Mouse (Mus musculus) kidney, adult 2 months (tissue): ENCODE data around the gene Gm14399.
"Not testable (repeated sequence)": the region's sequence is repeated elsewhere in the genome, so short reads cannot be mapped to it uniquely, and the experiment has no call there.

Experiments
- CTCF ChIP-seq: fragments of 200-500 bp; conservative IDR thresholded peaks from 2 replicates; pipeline ENCODE4 v1.5.1; 2011; ENCODE audit warnings: low read depth, mild to moderate bottlenecking, control low read depth, low read length, moderate library complexity, mixed read lengths; ENCODE audit not compliant: insufficient read depth, insufficient read length
- POLR2A ChIP-seq: fragments of 200-500 bp; IDR thresholded peaks from one replicate; pipeline ENCODE4 v1.6.1; 2011; ENCODE audit warnings: low read depth, low read length, control low read depth

GRCm38 (mm10) chr2:175141118-175141992, 457 bp downstream of the Gm14399 start:
- TF ChIP-seq CTCF, POLR2A: not testable (repeated sequence)
